Mouse (Mus musculus): ENCODE results near the gene Fkbp7.

The Fkbp7 gene

DNA sequence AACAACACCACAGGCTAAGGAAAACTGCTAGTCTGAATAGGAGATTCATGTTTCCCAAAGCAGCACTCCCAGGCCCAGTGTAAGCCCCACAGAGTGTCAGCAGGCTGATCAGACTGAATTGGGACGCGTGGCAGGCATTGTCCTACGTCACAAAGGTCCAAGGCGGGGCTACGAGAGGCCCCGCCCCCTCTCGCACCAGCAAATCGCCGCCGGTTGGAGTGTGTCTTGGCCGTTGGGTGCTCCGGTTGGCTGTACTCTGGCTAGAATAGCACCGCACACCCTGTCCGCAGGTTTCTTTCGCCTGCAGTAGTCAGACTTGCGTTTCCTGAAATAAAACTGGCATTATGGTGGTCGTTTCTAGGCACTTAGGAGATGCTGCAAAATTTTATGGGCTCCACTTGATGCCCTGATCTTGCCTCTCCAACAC lies at the start of gene Fkbp7:
Gene Fkbp7, minus strand, starts transcription at position 151 of the 427 bp plus-strand sequence.
- peak; percentile 77 to 78 for DNase-seq (ENCODE audit: low spot score in 2 of 2)

DNA sequence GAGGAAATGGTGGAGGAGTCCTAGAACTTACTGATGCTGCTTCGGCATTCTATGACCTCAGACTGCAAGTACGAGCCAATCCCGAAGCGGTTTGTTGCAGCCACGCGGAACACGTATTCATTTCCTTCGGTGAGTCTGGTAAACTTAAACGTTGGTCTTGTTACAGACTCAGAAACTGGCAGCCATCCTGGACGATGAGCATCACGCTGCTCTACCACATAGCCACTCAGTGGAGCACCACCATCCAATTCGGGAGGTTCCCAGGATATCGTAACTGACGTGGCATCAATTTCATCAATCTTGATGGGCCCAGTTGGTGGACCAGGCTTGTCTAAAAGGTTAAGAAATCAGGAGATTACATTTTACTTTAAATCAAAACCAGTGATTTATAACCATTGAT lies 46.7 kb upstream of the Fkbp7 start:
- no peak for DNase-seq (ENCODE audit: low spot score in 2 of 2)

DNA sequence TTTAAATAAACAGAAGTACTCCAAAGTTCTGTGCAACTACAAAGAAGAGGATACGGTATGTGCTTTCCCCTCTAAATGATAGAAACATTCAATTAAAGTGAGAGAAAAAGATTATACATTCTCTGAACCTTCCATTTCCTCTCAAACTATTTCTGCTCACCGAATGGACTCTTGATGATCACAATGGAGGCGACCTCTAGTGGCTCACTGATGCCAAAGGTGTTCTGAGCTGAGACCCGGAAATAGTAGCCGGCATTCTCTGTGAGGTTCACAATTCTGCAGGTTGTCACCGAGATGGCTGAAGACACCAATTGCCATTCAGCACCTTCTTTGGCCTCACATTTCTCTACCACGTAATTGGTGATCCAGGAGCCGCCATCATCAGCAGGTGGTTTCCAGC lies 42.1 kb upstream of the Fkbp7 start:
- no peak for DNase-seq (ENCODE audit: low spot score in 2 of 2)

DNA sequence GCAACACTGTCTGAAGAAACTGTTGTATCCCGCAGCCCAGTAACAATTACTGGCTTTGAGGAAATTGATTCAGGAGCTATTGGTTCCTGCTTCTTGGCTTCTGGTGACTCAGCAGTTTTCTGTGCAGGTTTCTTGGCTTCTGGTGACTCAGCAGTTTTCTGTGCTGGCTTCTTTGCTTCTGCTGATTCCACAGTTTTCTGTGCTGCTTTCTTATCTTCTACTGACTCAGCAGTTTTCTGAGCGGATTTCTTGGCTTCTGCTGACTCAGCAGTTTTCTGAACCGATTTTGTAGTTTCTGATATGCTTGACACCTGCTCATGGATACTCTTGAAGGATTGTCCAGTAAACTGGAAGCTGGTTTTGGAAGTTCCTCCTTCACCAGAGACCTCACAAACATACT lies 35.6 kb upstream of the Fkbp7 start:
- no peak for DNase-seq (ENCODE audit: low spot score in 2 of 2)

DNA sequence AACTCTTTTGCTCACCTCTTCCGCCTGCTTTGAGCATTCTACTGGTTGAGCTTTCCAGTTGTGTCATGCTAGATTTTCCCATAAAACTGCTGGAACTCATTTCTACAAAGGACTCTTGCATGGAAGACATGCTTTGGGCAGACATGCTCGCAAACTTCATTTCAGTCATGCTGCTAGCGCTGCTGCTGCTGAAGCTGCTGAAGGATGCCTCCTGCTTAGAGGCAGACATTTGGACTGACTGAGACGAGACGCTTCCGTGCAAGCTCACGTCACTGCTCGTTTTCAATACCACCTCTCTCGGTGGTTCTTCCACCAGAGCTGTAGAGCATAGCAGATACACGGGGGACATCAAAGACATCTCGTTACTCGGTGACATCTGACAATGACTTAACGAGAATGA lies 32.7 kb upstream of the Fkbp7 start:
- no peak for DNase-seq (ENCODE audit: low spot score in 2 of 2)

DNA sequence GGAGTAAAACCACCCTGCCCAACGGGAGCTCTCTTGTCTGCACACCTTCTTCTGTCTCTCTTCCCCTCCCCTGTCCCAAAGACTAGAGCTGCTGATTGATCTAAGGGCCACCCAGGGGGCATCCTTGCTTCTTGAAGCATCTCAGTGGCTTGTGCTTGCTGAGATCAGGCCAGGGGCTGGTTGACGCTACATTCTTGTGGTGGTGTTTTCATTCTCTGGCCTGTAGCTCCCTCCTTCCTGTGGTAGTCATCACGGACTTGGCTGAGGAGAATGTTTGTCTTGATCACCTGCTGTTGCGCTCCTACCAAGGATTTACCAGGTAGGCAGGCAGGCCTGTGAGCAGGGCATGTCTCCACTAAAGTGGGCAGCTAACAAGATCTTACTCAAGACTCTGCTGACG lies 29.8 kb upstream of the Fkbp7 start:
- no peak for DNase-seq (ENCODE audit: low spot score in 2 of 2)

DNA sequence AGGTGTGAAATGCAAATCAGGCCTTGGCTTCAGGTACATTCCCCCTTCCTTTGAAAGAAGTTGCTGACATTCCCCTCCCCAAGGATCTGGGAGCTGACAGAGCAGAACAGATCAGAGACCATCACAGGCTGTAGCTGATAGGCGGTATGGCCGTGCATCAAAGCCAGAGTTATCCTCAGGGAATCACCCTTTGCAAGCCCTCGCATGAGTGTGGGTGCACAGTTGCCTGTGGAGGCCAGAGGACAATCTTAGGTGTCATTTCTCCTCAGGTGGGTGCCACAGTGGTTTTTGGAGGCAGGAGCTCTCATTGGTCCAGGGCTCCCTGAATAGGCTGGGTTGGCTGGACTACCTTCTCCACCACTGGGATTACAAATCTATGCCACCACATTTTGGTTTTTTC lies 29.3 kb upstream of the Fkbp7 start:
- no peak for DNase-seq (ENCODE audit: low spot score in 2 of 2)

DNA sequence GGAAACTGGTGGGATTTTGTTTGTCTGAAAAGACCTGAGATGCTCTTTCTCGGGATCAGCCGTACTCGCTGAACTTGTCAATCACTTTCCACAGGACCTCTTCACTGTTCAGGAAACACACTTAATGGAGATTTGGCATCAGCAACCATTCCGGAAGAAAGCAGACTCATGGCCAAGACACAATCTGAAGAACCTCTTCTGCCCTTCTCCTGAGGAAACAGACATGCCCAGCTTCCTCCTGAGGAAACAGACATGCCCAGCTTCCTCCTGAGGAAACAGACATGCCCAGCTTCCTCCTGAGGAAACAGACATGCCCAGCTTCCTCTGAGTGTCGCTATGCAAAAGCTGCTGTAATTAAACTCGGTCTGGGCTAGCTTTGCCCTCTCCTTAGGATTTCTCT lies 22.4 kb upstream of the Fkbp7 start:
- no peak for DNase-seq (ENCODE audit: low spot score in 2 of 2)

DNA sequence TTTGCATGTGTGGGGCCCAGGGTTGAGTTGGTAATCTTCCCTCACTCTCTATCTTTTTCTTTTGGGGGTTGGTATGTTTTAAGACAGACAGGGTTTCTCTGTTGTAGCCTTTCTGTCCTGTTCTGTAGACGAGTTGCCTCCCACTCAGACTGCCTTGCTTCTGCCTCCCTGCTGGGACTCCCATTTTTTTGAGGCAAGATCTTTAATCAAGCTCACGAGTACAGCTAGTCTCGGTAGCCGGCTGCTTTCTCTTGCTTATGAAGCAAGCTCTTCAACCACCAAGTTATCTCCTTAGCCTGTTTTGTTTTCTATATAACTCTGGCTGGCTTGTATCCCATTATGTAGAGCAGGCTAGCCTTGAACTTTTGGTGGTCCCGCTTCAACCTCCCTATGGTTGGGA lies 20.8 kb upstream of the Fkbp7 start:
- DNase-seq (ENCODE audit: low spot score in 2 of 2), result no peak

DNA sequence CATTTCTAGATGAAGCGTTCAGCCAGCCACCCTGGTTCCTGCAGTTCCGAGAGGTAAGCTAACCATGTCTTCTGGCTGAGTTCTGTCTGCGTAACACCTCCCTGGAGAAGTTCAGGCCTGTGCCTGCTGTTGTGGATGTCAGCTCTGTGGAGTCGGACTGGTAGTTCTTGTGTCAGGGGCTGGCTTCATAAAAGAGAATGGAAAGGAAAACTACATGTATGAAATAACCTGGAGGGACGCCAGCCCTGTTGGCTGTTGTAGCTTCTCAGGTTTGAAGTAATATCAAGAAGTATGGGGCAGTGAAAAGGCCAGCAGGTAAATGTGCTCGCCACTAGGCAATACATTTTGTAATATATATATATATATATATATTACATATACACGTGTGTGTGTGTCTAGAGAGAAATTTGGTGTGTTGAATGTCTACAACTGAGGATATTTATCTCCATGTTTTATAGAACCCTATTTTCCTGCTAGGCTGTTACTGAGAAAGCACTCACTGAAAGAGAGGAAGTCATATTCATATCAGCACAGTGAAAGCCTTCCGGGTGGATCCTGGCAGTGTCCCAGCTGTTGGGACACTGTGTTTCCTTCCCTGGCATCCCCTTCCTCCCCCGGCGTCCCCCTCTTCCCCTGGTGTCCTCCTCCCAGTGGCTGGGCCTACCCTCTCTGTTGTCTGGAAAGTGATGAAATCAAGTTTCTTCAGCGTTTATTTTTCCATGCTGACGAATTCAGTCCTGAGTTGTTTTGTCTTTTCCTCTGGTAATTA lies 17.7 kb upstream of the Fkbp7 start:
- no peak for DNase-seq (ENCODE audit: low spot score in 2 of 2)

DNA sequence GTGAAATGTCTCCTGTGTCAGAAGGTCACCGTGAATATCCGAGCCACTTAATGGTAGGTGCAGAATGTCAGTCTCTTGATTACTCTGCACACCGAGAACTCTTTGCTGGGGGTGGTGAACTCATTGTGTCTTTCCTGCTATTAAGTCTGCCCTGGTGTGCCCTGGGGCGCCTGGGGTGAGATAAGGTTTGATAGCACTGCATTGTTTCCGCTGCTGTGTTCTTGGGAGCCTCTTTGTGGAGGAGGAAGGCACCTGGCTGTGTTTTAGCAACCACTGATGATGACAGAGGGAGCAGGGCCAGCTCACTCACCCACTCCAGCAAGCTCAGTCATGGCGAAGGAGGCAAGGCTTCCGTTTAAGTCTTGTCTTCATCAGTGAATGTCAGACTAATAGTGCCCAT lies 15.2 kb upstream of the Fkbp7 start:
- no peak for DNase-seq (ENCODE audit: low spot score in 2 of 2)

DNA sequence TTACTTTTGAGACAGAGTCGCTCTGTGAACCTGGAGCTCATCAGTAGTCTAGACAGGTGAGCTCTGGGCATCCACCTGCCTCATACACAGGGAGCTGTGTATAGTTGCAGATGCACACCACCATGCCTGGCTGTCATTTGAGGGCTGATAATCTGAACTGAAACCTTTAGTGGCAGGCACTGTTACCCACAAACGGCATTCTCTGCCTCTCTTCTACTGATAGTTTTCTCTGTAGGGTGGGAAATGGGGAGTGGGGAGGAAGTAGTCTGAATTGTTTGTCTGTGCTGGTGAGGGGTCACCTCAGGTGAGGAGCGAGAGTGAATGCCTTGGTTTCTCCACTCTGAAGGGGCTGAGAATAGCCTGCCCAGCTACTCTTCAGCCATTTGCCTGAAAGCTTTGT lies 14.7 kb upstream of the Fkbp7 start:
- no peak for DNase-seq (ENCODE audit: low spot score in 2 of 2)

DNA sequence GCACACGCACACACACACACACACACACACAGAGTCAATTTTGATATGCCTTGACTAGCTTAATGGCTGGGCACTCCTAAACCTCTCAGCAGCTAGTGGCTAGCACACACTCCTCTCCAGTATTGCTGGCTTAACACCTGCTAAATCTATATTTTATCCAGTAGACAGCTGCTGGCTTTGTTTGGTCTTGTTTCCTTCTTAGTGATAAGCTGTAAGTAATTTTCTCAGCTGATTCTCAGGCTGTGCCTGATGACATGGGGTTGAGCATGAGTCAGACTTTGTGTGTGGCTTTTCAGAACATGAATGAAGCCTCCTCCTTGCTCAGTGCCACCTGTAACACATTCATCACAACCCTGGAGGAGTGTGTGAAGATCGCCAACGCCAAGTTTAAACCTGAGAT lies 14.1 kb upstream of the Fkbp7 start:
- DNase-seq (ENCODE audit: low spot score in 2 of 2), result no peak

DNA sequence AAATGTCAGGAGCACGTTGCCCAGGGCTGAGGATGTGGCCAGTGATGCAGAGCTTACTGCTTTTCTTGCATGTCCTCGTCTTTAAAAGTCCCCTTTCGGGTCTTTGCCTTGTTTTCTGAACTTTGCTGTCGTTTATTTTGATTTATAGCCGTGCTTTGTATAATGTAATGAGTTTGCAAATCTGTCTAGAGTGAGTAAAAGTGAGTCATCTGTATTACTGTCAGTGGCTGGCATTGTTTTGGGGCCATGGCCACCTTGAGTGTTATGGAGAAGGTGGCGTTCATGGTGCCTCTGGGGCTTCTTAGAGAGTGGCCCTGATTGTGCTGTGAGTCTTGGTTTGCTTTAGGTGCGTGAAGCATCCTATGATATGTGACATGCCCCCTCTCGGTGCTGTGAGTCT lies 9.4 kb upstream of the Fkbp7 start:
- no peak for DNase-seq (ENCODE audit: low spot score in 2 of 2)

DNA sequence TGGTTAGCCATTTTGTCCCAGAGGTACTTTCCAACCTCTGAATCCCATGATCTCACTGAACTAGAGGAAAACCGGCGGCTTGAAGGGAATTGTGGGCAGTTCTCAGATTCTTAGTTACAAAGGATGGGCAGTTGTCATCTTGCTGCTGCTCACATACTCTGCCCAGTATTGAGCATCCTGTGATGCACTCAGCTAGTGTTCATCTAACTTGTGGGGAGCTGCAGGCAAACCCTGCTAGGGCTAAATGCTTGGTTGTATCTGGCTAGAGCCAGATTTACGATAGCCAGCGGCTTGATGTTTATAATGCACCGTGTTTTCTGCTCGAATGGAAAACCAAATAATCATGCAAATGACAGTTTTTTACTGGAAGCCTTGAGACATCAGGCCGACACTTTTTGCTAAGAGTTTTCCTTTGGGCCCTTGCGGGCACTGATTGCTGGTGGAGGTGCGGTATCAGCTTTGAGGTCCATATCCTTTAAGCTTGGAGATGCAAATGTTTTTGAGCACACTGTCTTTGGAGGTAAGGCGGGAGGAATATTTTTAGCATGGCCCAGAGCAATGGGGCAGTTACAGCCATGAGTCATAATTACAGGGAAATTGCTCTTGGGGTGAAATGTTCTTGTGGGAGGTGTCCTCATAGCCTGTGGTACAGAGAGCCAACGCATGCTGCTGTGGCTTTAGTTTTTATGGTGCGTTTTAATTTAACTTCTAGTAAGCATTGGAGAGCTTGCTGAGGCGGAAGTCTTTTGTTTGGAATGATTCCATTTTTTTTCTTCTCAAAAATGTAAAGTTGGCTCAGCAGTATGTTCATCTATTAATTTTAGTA lies 3.7 kb upstream of the Fkbp7 start:
- DNase-seq (ENCODE audit: low spot score in 2 of 2), result no peak

DNA sequence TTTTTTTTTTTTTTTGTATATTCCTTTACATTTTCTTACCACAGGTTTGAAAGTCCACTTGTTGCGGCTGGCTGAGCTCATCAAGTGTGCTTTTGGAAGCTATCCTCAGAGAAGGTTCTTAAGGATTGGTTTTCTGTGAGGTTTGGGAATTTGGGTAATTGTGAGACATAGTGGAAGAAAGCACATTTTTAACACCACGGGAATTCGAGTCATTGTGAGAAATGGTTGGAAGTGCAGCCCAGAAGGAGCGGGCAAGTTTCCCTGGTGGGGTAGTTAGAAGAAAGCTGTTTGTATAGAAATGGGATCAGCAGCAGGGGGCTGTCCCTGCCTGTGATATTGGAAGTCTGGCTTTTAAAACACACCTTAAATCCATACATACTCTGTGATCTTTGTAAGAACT lies 3.0 kb upstream of the Fkbp7 start:
- DNase-seq (ENCODE audit: low spot score in 2 of 2), result no peak

DNA sequence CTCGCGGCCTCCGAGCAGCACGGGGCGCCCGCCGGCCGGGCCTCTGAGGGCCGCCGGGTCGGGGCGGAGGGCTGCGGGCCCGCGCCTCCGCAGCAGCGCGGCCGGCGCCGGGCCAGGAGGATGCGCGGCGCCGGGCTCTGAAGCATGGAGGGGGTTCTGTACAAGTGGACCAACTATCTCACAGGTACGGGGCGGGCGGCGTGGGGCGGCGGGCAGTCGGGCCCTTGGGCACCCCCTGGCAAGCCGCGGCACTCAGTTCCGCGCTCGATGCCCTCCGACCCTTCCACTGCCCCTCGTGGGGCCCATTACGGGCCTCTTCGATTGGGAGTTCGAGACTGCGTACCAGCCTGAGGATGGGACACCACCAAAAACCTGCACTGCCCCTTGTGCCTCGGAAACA lies 2.5 kb upstream of the Fkbp7 start:
- no peak for DNase-seq (ENCODE audit: low spot score in 2 of 2)

DNA sequence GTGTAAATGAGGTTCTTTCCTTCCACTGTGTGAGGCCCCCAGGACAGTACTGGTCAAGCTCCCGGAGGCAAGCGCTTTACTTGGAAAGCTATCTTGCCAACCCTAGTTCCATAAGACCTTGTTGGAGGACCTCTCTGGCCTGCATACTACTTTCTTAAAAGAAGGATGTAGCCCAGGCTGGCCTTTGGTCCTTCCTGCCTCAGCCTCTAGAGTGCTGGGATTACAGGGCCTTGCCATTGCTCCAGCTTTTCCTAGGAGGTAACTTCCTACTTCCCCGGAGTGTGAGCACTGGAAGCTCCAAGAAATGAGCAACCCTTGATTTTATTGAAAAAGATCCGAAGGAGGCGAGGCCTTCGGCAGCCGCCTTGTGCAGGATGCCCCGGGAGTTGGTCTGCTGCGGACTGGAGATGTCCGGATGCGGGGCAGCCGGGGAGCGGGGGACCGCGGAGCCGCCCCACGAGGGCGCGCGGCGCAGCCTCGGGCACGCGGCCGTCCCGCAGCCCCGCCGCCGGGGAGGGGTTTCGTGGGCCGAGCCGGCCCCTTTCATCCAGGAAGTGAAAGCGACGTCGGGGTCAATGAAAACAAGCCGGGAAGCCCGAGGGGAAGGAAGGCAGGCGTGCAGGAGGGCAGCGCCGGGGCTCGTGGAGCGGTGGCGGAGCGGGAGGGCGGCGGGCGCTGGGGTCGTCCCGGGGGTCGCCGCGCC lies 2.0 kb upstream of the Fkbp7 start, which contains the start of gene Plekha3:
Gene Plekha3, plus strand, starts transcription at position 557 of the 703 bp plus-strand sequence.
- peak; percentile 62 to 71 for DNase-seq (ENCODE audit: low spot score in 2 of 2)

DNA sequence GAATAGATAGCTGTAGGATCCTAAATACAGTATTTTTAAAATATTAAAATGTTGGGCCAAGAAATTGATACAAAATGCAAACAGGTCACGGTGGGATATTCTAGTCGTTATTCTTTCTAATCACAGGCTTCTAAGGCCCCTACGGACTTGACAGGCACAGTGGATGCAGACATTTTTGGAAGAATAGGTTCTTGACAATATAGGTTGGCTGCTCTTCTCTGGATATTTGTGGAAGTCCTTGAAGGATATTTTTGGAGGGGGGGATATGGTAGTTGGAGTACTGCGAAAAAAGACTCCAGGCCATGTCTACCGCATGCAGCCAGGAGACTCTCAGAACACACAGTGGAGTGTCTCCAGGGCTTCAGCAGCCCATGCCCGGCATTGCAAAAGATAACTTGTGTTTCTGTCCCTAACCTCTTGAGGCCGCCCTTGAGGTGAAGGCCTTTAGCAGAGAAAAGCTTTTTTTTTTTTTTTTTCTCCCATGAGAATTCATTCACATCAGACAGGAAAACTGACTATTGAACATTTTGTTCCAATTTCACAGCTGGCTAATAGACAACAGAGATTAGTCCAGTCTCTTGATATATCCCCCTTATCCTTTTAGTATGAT lies 661 bp upstream of the Fkbp7 start:
- DNase-seq (ENCODE audit: low spot score in 2 of 2), result no peak

DNA sequence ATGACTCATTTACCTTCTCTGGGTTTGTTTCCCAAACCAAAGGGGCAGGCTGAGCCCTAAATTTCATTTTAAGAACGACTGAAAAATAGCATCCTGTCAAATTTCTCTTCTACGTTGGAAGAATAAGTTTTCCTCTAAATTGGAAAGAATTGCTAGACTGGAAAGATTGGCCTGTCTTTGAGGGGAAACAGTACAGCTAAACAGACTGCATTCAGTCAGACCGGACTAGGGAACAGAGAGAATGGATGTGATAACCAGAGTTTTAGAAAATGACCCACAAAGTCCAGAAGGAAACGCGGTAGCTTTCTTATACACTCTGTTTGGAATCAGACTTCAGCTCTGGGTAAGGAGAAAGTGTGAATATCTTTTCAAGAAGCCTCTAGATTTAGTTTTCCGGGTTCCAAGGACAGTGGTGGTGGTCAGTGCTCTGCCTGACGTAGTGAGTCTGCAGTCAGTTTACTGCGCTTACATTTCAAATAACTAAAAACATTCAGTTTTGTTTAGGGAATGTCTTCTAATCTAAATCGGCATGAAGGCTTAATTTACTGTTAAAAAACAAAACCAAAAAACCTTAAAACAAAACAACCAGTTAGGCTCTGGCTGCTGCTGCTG lies 676 bp downstream of the Fkbp7 start:
- no peak for DNase-seq (ENCODE audit: low spot score in 2 of 2)

DNA sequence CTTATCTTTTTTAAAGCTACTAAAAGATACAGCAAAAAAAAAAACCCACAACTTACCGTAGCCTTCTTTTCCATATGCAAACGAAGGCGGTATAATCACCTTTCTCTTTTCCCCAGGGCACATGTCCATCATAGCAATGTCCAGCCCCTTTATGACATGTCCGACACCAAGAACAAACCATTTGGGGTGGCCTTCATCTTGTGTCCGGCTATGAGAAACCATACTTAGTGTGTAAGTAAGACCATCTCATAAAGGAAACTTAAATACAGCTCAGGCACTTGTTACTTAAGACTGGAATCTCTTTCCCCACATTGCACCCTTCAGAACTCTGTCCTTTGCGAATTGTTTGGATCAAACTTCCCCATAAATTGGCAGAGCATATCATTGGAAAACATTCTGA lies 1.3 kb downstream of the Fkbp7 start:
- no peak for DNase-seq (ENCODE audit: low spot score in 2 of 2)

DNA sequence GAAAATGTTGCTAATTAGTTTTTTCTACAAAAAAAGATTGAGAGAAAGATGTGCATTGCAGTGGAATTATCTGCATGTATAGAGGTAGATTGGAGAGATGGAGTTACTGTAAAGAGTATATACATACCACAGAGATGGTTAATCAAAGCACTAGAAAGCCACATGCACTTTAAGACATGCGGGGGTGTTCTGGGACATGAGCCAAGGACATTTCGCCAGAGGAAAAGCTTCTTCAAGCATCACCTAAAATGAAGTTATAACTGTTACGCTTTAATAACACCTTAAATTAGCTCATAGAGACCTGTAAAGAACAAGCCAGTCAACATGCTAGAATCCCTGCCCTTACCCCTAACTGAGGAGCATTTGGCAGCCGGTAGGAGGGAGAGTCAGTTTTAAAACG lies 5.7 kb downstream of the Fkbp7 start:
- DNase-seq (ENCODE audit: low spot score in 2 of 2), result no peak

Measured in frontal cortex, postnatal 25 days (tissue).